Mouse (Mus musculus): ENCODE measurements at regions not wholly inside any gene's neighbourhood (a gene's known extent, or its start where the extent isn't known, plus 50 kb on each side); places are given as distances from the start of the nearest gene placed in this dataset.

DNA sequence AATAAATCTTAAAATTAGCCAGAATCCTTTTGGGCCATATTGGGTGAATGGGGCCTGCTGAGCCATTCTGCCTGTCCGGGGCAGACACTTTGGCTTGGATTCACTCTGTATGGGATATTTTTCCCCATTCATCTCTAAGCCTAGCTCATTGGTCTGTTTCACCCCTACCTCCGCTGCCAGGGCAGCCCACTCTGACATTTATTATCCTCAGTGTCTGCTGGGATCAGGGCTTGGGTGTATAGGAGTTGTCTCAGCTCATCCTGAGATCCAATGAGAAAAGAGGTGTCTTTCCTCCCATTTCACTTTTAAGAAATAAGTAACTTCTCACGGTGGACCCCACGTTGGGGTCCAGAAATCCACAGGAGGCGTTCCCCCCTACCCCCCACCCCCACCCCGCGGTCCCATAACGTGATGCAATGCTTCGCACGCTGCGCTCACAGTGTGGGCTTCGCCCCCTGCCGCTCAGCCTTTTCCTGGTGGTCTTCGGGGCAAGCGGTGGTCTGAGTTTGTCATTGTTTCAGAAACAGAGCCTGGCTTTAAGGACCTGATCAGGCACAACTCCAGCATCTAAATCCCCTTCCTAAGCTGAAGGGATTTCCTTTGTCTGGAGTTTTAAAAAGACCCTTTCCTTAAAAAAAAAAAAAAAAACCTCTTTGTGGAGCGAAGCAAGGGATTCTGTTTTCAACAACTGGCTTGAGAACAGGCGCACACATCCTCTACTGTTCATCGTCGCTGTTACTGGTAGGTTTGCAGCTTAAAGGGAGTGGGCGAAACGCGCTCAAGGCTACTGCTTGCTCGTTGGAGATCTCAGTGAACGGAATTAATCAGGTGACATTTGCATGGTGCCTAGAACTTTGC is 61.5 kb upstream of the Cpsf6 start:
- TF ChIP-seq CTCF (IDR thresholded peaks at IDR 0.05; ENCODE audit: insufficient read depth, low read length) (no peak), POLR2A (IDR thresholded peaks at IDR 0.05; ENCODE audit: borderline replicate concordance, extremely low read depth, low read depth, low read length) (no peak)
